Mouse (Mus musculus): ENCODE data around the gene Cdc42bpa. TPM values are rescaled to one million over a fixed set of nuclear protein-coding genes. Genes with fewer than 3 reads are reported as not detected.

Cdc42bpa gene
- total and polyA plus RNA-seq, 3 experiments = 11.1 to 41.5 (median 40.8) TPM

- 45% methylated on average over 5 of the region's 5 CpGs for WGBS
- H3K27me3 ChIP-seq (ENCODE audit: control insufficient read depth, insufficient read depth, low read length) = no peaks in the 10 kb centered on the region
- no peaks in the 10 kb centered on the region for H3K79me2 ChIP-seq (replicated peaks; ENCODE audit: control insufficient read depth, insufficient read depth, low read length)
- peak; percentile 16 to 38 for DNase-seq
- peaks cover 4% of the 10 kb centered on the region; the same call in 1 of the 2 replicates for H3K36me3 ChIP-seq (ENCODE audit: control insufficient read depth, insufficient read depth, low read length)
- peaks cover 2% of the 10 kb centered on the region; the same call in 1 of the 2 replicates for H3K4me1 ChIP-seq (ENCODE audit: control insufficient read depth, insufficient read depth, low read length)
- no peak overlapping the region for H3K4me3 ChIP-seq
- H3K27ac ChIP-seq = peak overlapping the region; percentile 56
- TF ChIP-seq CTCF (IDR thresholded peaks at IDR 0.05) = no peak
- no peak for TF ChIP-seq POLR2A (IDR thresholded peaks at IDR 0.05; ENCODE audit: insufficient read depth, low read depth, low read length)
- TF ChIP-seq EP300 (IDR thresholded peaks at IDR 0.05; ENCODE audit: insufficient read depth, low read depth, low read length) = no peak
- H3K9ac ChIP-seq (ENCODE audit: low read depth, low read length) = no peak overlapping the region
- intact Hi-C loops (cut with DNase I) = loop anchor here (5.0 kb wide), 1 partner anchor 311 kb away; no protein-coding TSS in a partner anchor
Measured at GRCm38 (mm10) chr1:180173017-180173416, 212.7 kb downstream of the Cdc42bpa start.

GRCm38 (mm10) chr1:180174718-180175117 lies 214.4 kb downstream of the Cdc42bpa start:
- intact Hi-C loops (cut with DNase I) = loop anchor here (1.0 to 5.0 kb wide), 5 partner anchors 20 to 376 kb away; no protein-coding TSS in a partner anchor
- TF ChIP-seq EP300 (IDR thresholded peaks at IDR 0.05; ENCODE audit: insufficient read depth, low read depth, low read length) = no peak
- no peak for TF ChIP-seq POLR2A (IDR thresholded peaks at IDR 0.05; ENCODE audit: insufficient read depth, low read depth, low read length)
- TF ChIP-seq CTCF (IDR thresholded peaks at IDR 0.05) = no peak
- H3K9ac ChIP-seq (ENCODE audit: low read depth, low read length) = 0 out of 2 replicates have a peak overlapping the region, but pooled peaks have one; percentile 5
- no peaks in the 10 kb centered on the region for H3K79me2 ChIP-seq (replicated peaks; ENCODE audit: control insufficient read depth, insufficient read depth, low read length)
- H3K27ac ChIP-seq = peak overlapping the region; percentile 45; the same call in 1 of the 2 replicates
- 15% methylated on average over 6 of the region's 6 CpGs for WGBS
- peaks cover 6% of the 10 kb centered on the region; the same call in 1 of the 2 replicates for H3K4me1 ChIP-seq (ENCODE audit: control insufficient read depth, insufficient read depth, low read length)
- H3K27me3 ChIP-seq (ENCODE audit: control insufficient read depth, insufficient read depth, low read length) = no peaks in the 10 kb centered on the region
- DNase-seq = peak in 1 of 2 experiments; percentile 38
- no peak overlapping the region for H3K4me3 ChIP-seq
- peaks cover 4% of the 10 kb centered on the region; the same call in 1 of the 2 replicates for H3K36me3 ChIP-seq (ENCODE audit: control insufficient read depth, insufficient read depth, low read length)

GRCm38 (mm10) chr1:180175167-180175566 lies 214.9 kb downstream of the Cdc42bpa start:
- H3K27me3 ChIP-seq (ENCODE audit: control insufficient read depth, insufficient read depth, low read length) = no peaks in the 10 kb centered on the region
- H3K27ac ChIP-seq = peak overlapping the region; percentile 87
- no peak for DNase-seq
- no peak overlapping the region for H3K4me3 ChIP-seq
- peaks cover 4% of the 10 kb centered on the region; the same call in 1 of the 2 replicates for H3K36me3 ChIP-seq (ENCODE audit: control insufficient read depth, insufficient read depth, low read length)
- H3K79me2 ChIP-seq (replicated peaks; ENCODE audit: control insufficient read depth, insufficient read depth, low read length) = no peaks in the 10 kb centered on the region
- no peak overlapping the region for H3K9ac ChIP-seq (ENCODE audit: low read depth, low read length)
- peaks cover 6% of the 10 kb centered on the region; the same call in 1 of the 2 replicates for H3K4me1 ChIP-seq (ENCODE audit: control insufficient read depth, insufficient read depth, low read length)
- intact Hi-C loops (cut with DNase I) = loop anchor here (1.0 to 2.0 kb wide), 4 partner anchors 20 to 376 kb away; no protein-coding TSS in a partner anchor
- TF ChIP-seq CTCF (IDR thresholded peaks at IDR 0.05) (peak; percentile 77), EP300 (IDR thresholded peaks at IDR 0.05; ENCODE audit: insufficient read depth, low read depth, low read length) (0 out of 2 replicates have a peak, but pooled peaks have one; percentile 12), POLR2A (IDR thresholded peaks at IDR 0.05; ENCODE audit: insufficient read depth, low read depth, low read length) (no peak)
- WGBS = 24% methylated on average over 3 of the region's 3 CpGs

GRCm38 (mm10) chr1:180175635-180176034 lies 215.4 kb downstream of the Cdc42bpa start:
- H3K27ac ChIP-seq = peak overlapping the region; percentile 87
- peaks cover 6% of the 10 kb centered on the region; the same call in 1 of the 2 replicates for H3K4me1 ChIP-seq (ENCODE audit: control insufficient read depth, insufficient read depth, low read length)
- H3K9ac ChIP-seq (ENCODE audit: low read depth, low read length) = no peak overlapping the region
- peaks cover 4% of the 10 kb centered on the region; the same call in 1 of the 2 replicates for H3K36me3 ChIP-seq (ENCODE audit: control insufficient read depth, insufficient read depth, low read length)
- TF ChIP-seq EP300 (IDR thresholded peaks at IDR 0.05; ENCODE audit: insufficient read depth, low read depth, low read length) = no peak
- TF ChIP-seq CTCF (IDR thresholded peaks at IDR 0.05) = no peak
- TF ChIP-seq POLR2A (IDR thresholded peaks at IDR 0.05; ENCODE audit: insufficient read depth, low read depth, low read length) = no peak
- H3K27me3 ChIP-seq (ENCODE audit: control insufficient read depth, insufficient read depth, low read length) = no peaks in the 10 kb centered on the region
- H3K79me2 ChIP-seq (replicated peaks; ENCODE audit: control insufficient read depth, insufficient read depth, low read length) = no peaks in the 10 kb centered on the region
- DNase-seq = peak in 1 of 2 experiments; percentile 24
- intact Hi-C loops (cut with DNase I) = loop anchor here (1.0 to 2.0 kb wide), 4 partner anchors 19 to 375 kb away; no protein-coding TSS in a partner anchor
- 45% methylated on average over 8 of the region's 8 CpGs for WGBS
- no peak overlapping the region for H3K4me3 ChIP-seq

- no peaks in the 10 kb centered on the region; the same call in 1 of the 2 replicates for H3K79me2 ChIP-seq (replicated peaks; ENCODE audit: control insufficient read depth, insufficient read depth, low read length)
- 30% methylated on average over 1 of the region's 1 CpGs for WGBS
- peak overlapping the region; percentile 87 for H3K27ac ChIP-seq
- DNase-seq = no peak
- peaks cover 4% of the 10 kb centered on the region; the same call in 1 of the 2 replicates for H3K36me3 ChIP-seq (ENCODE audit: control insufficient read depth, insufficient read depth, low read length)
- H3K4me1 ChIP-seq (ENCODE audit: control insufficient read depth, insufficient read depth, low read length) = peaks cover 9% of the 10 kb centered on the region; the same call in 1 of the 2 replicates
- H3K4me3 ChIP-seq = no peak overlapping the region
- intact Hi-C loops (cut with DNase I) = no loop called here
- H3K9ac ChIP-seq (ENCODE audit: low read depth, low read length) = peak overlapping the region; percentile 17; the same call in 1 of the 2 replicates
- H3K27me3 ChIP-seq (ENCODE audit: control insufficient read depth, insufficient read depth, low read length) = no peaks in the 10 kb centered on the region
- TF ChIP-seq EP300 (IDR thresholded peaks at IDR 0.05; ENCODE audit: insufficient read depth, low read depth, low read length) = no peak
- no peak for TF ChIP-seq POLR2A (IDR thresholded peaks at IDR 0.05; ENCODE audit: insufficient read depth, low read depth, low read length)
- no peak for TF ChIP-seq CTCF (IDR thresholded peaks at IDR 0.05)
Measured at GRCm38 (mm10) chr1:180176784-180177183, 216.5 kb downstream of the Cdc42bpa start.

- no peak for TF ChIP-seq EP300 (IDR thresholded peaks at IDR 0.05; ENCODE audit: insufficient read depth, low read depth, low read length)
- no peak for TF ChIP-seq CTCF (IDR thresholded peaks at IDR 0.05)
- no peak for TF ChIP-seq POLR2A (IDR thresholded peaks at IDR 0.05; ENCODE audit: insufficient read depth, low read depth, low read length)
- no peak for DNase-seq
- Histone ChIP-seq H3K27me3 (ENCODE audit: control insufficient read depth, insufficient read depth, low read length) (no peaks in the 10 kb centered on the region), H3K27ac (peak overlapping the region; percentile 87), H3K4me1 (ENCODE audit: control insufficient read depth, insufficient read depth, low read length) (peaks cover 11% of the 10 kb centered on the region; the same call in 1 of the 2 replicates), H3K36me3 (ENCODE audit: control insufficient read depth, insufficient read depth, low read length) (peaks cover 3% of the 10 kb centered on the region; the same call in 1 of the 2 replicates), H3K9ac (ENCODE audit: low read depth, low read length) (peak overlapping the region; percentile 30; the same call in 1 of the 2 replicates), H3K79me2 (replicated peaks; ENCODE audit: control insufficient read depth, insufficient read depth, low read length) (no peaks in the 10 kb centered on the region; the same call in 1 of the 2 replicates), H3K4me3 (no peak overlapping the region)
- intact Hi-C loops (cut with DNase I) = no loop called here
- 70% methylated on average over 9 of the region's 9 CpGs for WGBS
Measured at GRCm38 (mm10) chr1:180178340-180178739, 218.1 kb downstream of the Cdc42bpa start.

All from heart, adult 2 months (tissue).